Comparison of ENCODE assay signal across 8 mouse cellular contexts in genomic region chr2:166786353-166787004, GRCm38 (mm10). TPM values are rescaled to one million over a fixed set of nuclear protein-coding genes. Genes with fewer than 3 reads are reported as not detected.
A peak's percentile ranks its signal among the peaks of the same experiment; 100 is the strongest.
DNase-seq lines count a peak whose midpoint lies in the region; ATAC-seq and TF ChIP-seq lines count a peak whose summit lies in the region.

No protein-coding gene starts in this region.

- no peak for TF ChIP-seq CTCF in ES-Bruce4 (IDR thresholded peaks at IDR 0.05; ENCODE audit: low read depth, low read length)
- no peak for TF ChIP-seq CTCF in heart, postnatal 0 days (IDR thresholded peaks at IDR 0.05; ENCODE audit: low read depth)
- TF ChIP-seq CTCF in liver, embryonic 14.5 days (IDR thresholded peaks at IDR 0.05; ENCODE audit: low read depth): 0 out of 2 replicates have a peak, but pooled peaks have one; percentile 2

- H3K9ac ChIP-seq in ES-Bruce4 (ENCODE audit: low read depth, poor library complexity, severe bottlenecking): peak overlapping the region; percentile 44
- peak overlapping the region; percentile 80 for H3K9ac ChIP-seq in forebrain, embryonic 12.5 days
- H3K9ac ChIP-seq in heart, postnatal 0 days (replicated peaks; ENCODE audit: low read depth, low read length): peak overlapping the region; percentile 23
- H3K9ac ChIP-seq in liver, embryonic 14.5 days (replicated peaks): peak overlapping the region; percentile 44
- H3K9ac ChIP-seq in neural tube, embryonic 11.5 days (ENCODE audit: low read length): peak overlapping the region; percentile 64
- H3K9ac ChIP-seq in stomach, embryonic 16.5 days (ENCODE audit: low read length): peak overlapping the region; percentile 78

- no peak overlapping the region for H3K27ac ChIP-seq in ES-Bruce4 (ENCODE audit: insufficient read depth, low read length)
- H3K27ac ChIP-seq in forebrain, embryonic 12.5 days: no peak overlapping the region
- H3K27ac ChIP-seq in heart, postnatal 0 days (ENCODE audit: low read depth): no peak overlapping the region
- no peak overlapping the region for H3K27ac ChIP-seq in liver, embryonic 14.5 days
- H3K27ac ChIP-seq in neural tube, embryonic 11.5 days (ENCODE audit: low read depth, low read length): no peak overlapping the region
- H3K27ac ChIP-seq in stomach, embryonic 16.5 days (ENCODE audit: low read length): no peak overlapping the region

- H3K4me1 ChIP-seq in ES-Bruce4 (ENCODE audit: control insufficient read depth, insufficient read depth, low read length): peaks cover 3% of the 10 kb centered on the region
- H3K4me1 ChIP-seq in forebrain, embryonic 12.5 days: peaks cover 18% of the 10 kb centered on the region
- no peaks in the 10 kb centered on the region for H3K4me1 ChIP-seq in heart, postnatal 0 days (ENCODE audit: control insufficient read depth, insufficient read depth)
- peaks cover 4 to 8% of the 10 kb centered on the region in 2 experiments for H3K4me1 ChIP-seq in liver, embryonic 14.5 days (replicated peaks; ENCODE audit: control insufficient read depth in 2 of 2, insufficient read depth in 2 of 2, low read length in 1 of 2)
- H3K4me1 ChIP-seq in neural tube, embryonic 11.5 days (ENCODE audit: control insufficient read depth, insufficient read depth, low read length): peaks cover 4% of the 10 kb centered on the region; the same call in 1 of the 2 replicates
- H3K4me1 ChIP-seq in stomach, embryonic 16.5 days (ENCODE audit: control insufficient read depth, insufficient read depth, low read length): peaks cover 12% of the 10 kb centered on the region; the same call in 1 of the 2 replicates

- under 1% methylated on average over 35 of the region's 35 CpGs for WGBS in forebrain, embryonic 12.5 days
- WGBS in heart, postnatal 0 days: under 1% methylated on average over 35 of the region's 35 CpGs
- WGBS in liver, embryonic 14.5 days (ENCODE audit: insufficient replicate concordance): under 1% methylated on average over 35 of the region's 35 CpGs
- under 1% methylated on average over 35 of the region's 35 CpGs for WGBS in neural tube, embryonic 11.5 days
- WGBS in stomach, embryonic 16.5 days: under 1% methylated on average over 35 of the region's 35 CpGs

- H3K4me2 ChIP-seq in forebrain, embryonic 12.5 days: peak overlapping the region; percentile 85
- peak overlapping the region; percentile 77 for H3K4me2 ChIP-seq in heart, postnatal 0 days (ENCODE audit: low read depth, low read length)
- H3K4me2 ChIP-seq in liver, embryonic 14.5 days (ENCODE audit: low read depth): peak overlapping the region; percentile 85
- peak overlapping the region; percentile 71 for H3K4me2 ChIP-seq in neural tube, embryonic 11.5 days (ENCODE audit: low read depth)
- H3K4me2 ChIP-seq in stomach, embryonic 16.5 days (ENCODE audit: low read depth, low read length): peak overlapping the region; percentile 90

- no peaks in the 10 kb centered on the region for H3K9me3 ChIP-seq in ES-Bruce4 (replicated peaks; ENCODE audit: control insufficient read depth, insufficient read depth, low read length, poor library complexity, severe bottlenecking)
- no peaks in the 10 kb centered on the region for H3K9me3 ChIP-seq in forebrain, embryonic 12.5 days
- H3K9me3 ChIP-seq in heart, postnatal 0 days (replicated peaks; ENCODE audit: control insufficient read depth, low read length): no peaks in the 10 kb centered on the region
- no peaks in the 10 kb centered on the region for H3K9me3 ChIP-seq in liver, embryonic 14.5 days (ENCODE audit: control insufficient read depth, low read length)
- H3K9me3 ChIP-seq in neural tube, embryonic 11.5 days (ENCODE audit: control insufficient read depth, low read length): no peaks in the 10 kb centered on the region
- no peaks in the 10 kb centered on the region for H3K9me3 ChIP-seq in stomach, embryonic 16.5 days (replicated peaks; ENCODE audit: control insufficient read depth, low read length)

- peak; percentile 96 for ATAC-seq in forebrain, embryonic 12.5 days (ENCODE audit: low FRiP score)
- peak; percentile 95 for ATAC-seq in heart, postnatal 0 days (ENCODE audit: insufficient read depth, low read depth)
- peak; percentile 94 for ATAC-seq in liver, embryonic 14.5 days (ENCODE audit: insufficient read depth)
- ATAC-seq in neural tube, embryonic 11.5 days (ENCODE audit: insufficient read depth, low FRiP score, low TSS enrichment): peak; percentile 95
- ATAC-seq in stomach, embryonic 16.5 days (ENCODE audit: insufficient read depth, low FRiP score): peak; percentile 95

- H3K27me3 ChIP-seq in ES-Bruce4 (ENCODE audit: control insufficient read depth, insufficient read depth, low read length, poor library complexity, severe bottlenecking): no peaks in the 10 kb centered on the region
- 0 out of 2 replicates have a peak, but pooled peaks cover 3% of the 10 kb centered on the region for H3K27me3 ChIP-seq in forebrain, embryonic 12.5 days
- H3K27me3 ChIP-seq in heart, postnatal 0 days (ENCODE audit: control insufficient read depth, insufficient read depth, low read length): no peaks in the 10 kb centered on the region
- no peaks in the 10 kb centered on the region for H3K27me3 ChIP-seq in liver, embryonic 14.5 days (ENCODE audit: control insufficient read depth, insufficient read depth, low read length)
- H3K27me3 ChIP-seq in neural tube, embryonic 11.5 days (ENCODE audit: control insufficient read depth, insufficient read depth, low read length): no peaks in the 10 kb centered on the region
- no peaks in the 10 kb centered on the region for H3K27me3 ChIP-seq in stomach, embryonic 16.5 days (ENCODE audit: control insufficient read depth, insufficient read depth, low read length)

- H3K36me3 ChIP-seq in ES-Bruce4 (ENCODE audit: control insufficient read depth, insufficient read depth, low read length, poor library complexity, severe bottlenecking): no peaks in the 10 kb centered on the region
- no peaks in the 10 kb centered on the region for H3K36me3 ChIP-seq in forebrain, embryonic 12.5 days (replicated peaks)
- H3K36me3 ChIP-seq in heart, postnatal 0 days (replicated peaks; ENCODE audit: control insufficient read depth, insufficient read depth, low read length): no peaks in the 10 kb centered on the region
- H3K36me3 ChIP-seq in liver, embryonic 14.5 days (replicated peaks; ENCODE audit: control insufficient read depth, insufficient read depth, low read depth): no peaks in the 10 kb centered on the region
- no peaks in the 10 kb centered on the region for H3K36me3 ChIP-seq in neural tube, embryonic 11.5 days (ENCODE audit: control insufficient read depth, insufficient read depth, low read length)
- no peaks in the 10 kb centered on the region for H3K36me3 ChIP-seq in stomach, embryonic 16.5 days (ENCODE audit: control insufficient read depth, insufficient read depth, low read length)

- TF ChIP-seq EP300 in ES-Bruce4 (IDR thresholded peaks at IDR 0.05; ENCODE audit: insufficient read depth, low read depth, low read length): no peak
- TF ChIP-seq EP300 in heart, postnatal 0 days (IDR thresholded peaks at IDR 0.05; ENCODE audit: low read depth): no peak
- no peak for TF ChIP-seq EP300 in liver, embryonic 14.5 days (IDR thresholded peaks at IDR 0.05; ENCODE audit: low read depth)

- H3K4me3 ChIP-seq in ES-Bruce4 (ENCODE audit: low read depth, low read length): peak overlapping the region; percentile 94
- peak overlapping the region; percentile 69 for H3K4me3 ChIP-seq in forebrain, embryonic 12.5 days (replicated peaks)
- H3K4me3 ChIP-seq in heart, postnatal 0 days (ENCODE audit: low read depth, low read length): peak overlapping the region; percentile 58
- H3K4me3 ChIP-seq in liver, embryonic 14.5 days (ENCODE audit: insufficient read depth in 1 of 2, low read depth in 2 of 2, low read length in 2 of 2): peak overlapping the region; percentile 66 to 67
- peak overlapping the region; percentile 52 for H3K4me3 ChIP-seq in neural tube, embryonic 11.5 days (ENCODE audit: low read depth, low read length)
- peak overlapping the region; percentile 62 for H3K4me3 ChIP-seq in stomach, embryonic 16.5 days (replicated peaks; ENCODE audit: low read length)

- peak; percentile 57 for TF ChIP-seq POLR2A in ES-Bruce4 (IDR thresholded peaks at IDR 0.05; ENCODE audit: insufficient read depth, low read length)

- peak; percentile 88 for DNase-seq in c-Kit-positive CD71-positive TER-119-positive erythroid progenitor cells, embryonic 14.5 days (ENCODE audit: low spot score)
- peak; percentile 83 for DNase-seq in heart, postnatal 0 days (ENCODE audit: low spot score)
- peak; percentile 95 to 96 for DNase-seq in kidney, postnatal 36 days
- DNase-seq in liver, embryonic 14.5 days (ENCODE audit: low read depth in 3 of 3, low spot score in 3 of 3): peak; percentile 79 to 85 (median 80)
- DNase-seq in neural tube, embryonic 11.5 days (ENCODE audit: low spot score): peak; percentile 95

RNA-seq across cellular contexts. Expression of gene Trp53rkb, which starts 5.9 kb away (rescaled TPM):
- polyA plus RNA-seq in ES-Bruce4 (2011; ENCODE audit: insufficient read depth, insufficient read length, low read depth, missing spikeins): 2.4 and 4.3 TPM in 2 replicates
- 10.0 and 11.1 TPM in 2 replicates for polyA plus RNA-seq in forebrain, embryonic 12.5 days (2016; fragmentation: Nextera tagmentation; extraction: Ambion mirVana)
- 5.6 and 6.2 TPM in 2 replicates for total RNA-seq in heart, postnatal 0 days (2014; rRNA removed; ENCODE audit: low replicate concordance)
- 3.9 TPM in 2 replicates for polyA plus RNA-seq in heart, postnatal 0 days (2015; fragmentation: Nextera tagmentation; extraction: Ambion mirVana)
- polyA plus RNA-seq in liver, embryonic 14.5 days (2012; rRNA removed): 2.4 TPM in 2 replicates
- polyA plus RNA-seq in liver, embryonic 14.5 days (2014; fragmentation: Nextera tagmentation; extraction: Ambion mirVana): 3.3 TPM in 2 replicates
- 10.4 and 11.5 TPM in 2 replicates for polyA plus RNA-seq in neural tube, embryonic 11.5 days (2014; fragmentation: Nextera tagmentation; extraction: Ambion mirVana)
- 4.8 and 5.3 TPM in 2 replicates for polyA plus RNA-seq in stomach, embryonic 16.5 days (2015; fragmentation: Nextera tagmentation; extraction: Ambion mirVana)

RNA-seq across cellular contexts. Expression of gene Arfgef2, which starts 18.9 kb away (rescaled TPM):
- 25.8 and 28.3 TPM in 2 replicates for polyA plus RNA-seq in ES-Bruce4 (2011; ENCODE audit: insufficient read depth, insufficient read length, low read depth, missing spikeins)
- 5.3 and 5.8 TPM in 2 replicates for polyA plus RNA-seq in forebrain, embryonic 12.5 days (2016; fragmentation: Nextera tagmentation; extraction: Ambion mirVana)
- 15.4 and 15.5 TPM in 2 replicates for total RNA-seq in heart, postnatal 0 days (2014; rRNA removed; ENCODE audit: low replicate concordance)
- polyA plus RNA-seq in heart, postnatal 0 days (2015; fragmentation: Nextera tagmentation; extraction: Ambion mirVana): 4.2 and 5.2 TPM in 2 replicates
- polyA plus RNA-seq in liver, embryonic 14.5 days (2012; rRNA removed): 4.4 and 5.5 TPM in 2 replicates
- 4.8 and 5.3 TPM in 2 replicates for polyA plus RNA-seq in liver, embryonic 14.5 days (2014; fragmentation: Nextera tagmentation; extraction: Ambion mirVana)
- polyA plus RNA-seq in neural tube, embryonic 11.5 days (2014; fragmentation: Nextera tagmentation; extraction: Ambion mirVana): 6.0 and 6.2 TPM in 2 replicates
- polyA plus RNA-seq in stomach, embryonic 16.5 days (2015; fragmentation: Nextera tagmentation; extraction: Ambion mirVana): 6.1 and 6.5 TPM in 2 replicates

Comparison
In these comparisons a context has a peak if more than half of its experiments do, and no peak if none do; other contexts are left out.
1. H3K9ac ChIP-seq: peak in every context shown above with its lines; median percentile 80 in forebrain, embryonic 12.5 days; 78 in stomach, embryonic 16.5 days; 64 in neural tube, embryonic 11.5 days; 44 in ES-Bruce4; 44 in liver, embryonic 14.5 days; 23 in heart, postnatal 0 days.